Comparison of ENCODE assay signal across 26 mouse cellular contexts in genomic region chr4:28913613-28914012, GRCm38 (mm10).
"Had no signal": no experiment of that assay in that cellular context is flagged by ENCODE, and none has a peak within 500 bp of the region (broad histone marks: within the 10 kb centered on the region; RNA-seq: fewer than 3 reads in every experiment).

No protein-coding gene starts in this region.

- H3K4me2 ChIP-seq: heart, embryonic 12.5 days; hindbrain, embryonic 12.5 days; hindbrain, embryonic 14.5 days; intestine, embryonic 15.5 days; limb, embryonic 12.5 days; liver, embryonic 11.5 days had no signal

- H3K36me3 ChIP-seq: heart, embryonic 10.5 days; heart, embryonic 12.5 days; hindbrain, embryonic 10.5 days; hindbrain, embryonic 12.5 days; intestine, embryonic 15.5 days; limb, embryonic 10.5 days; limb, embryonic 12.5 days had no signal

- H3K9me3 ChIP-seq: heart, embryonic 10.5 days; heart, embryonic 12.5 days; hindbrain, embryonic 10.5 days; hindbrain, embryonic 12.5 days; intestine, embryonic 15.5 days; limb, embryonic 10.5 days; limb, embryonic 12.5 days had no signal

- DNase-seq: gastrocnemius, adult 2 months; gastrocnemius, postnatal 10 days; gastrocnemius, postnatal 25 days; heart, adult 18-20 months; heart, postnatal 10 days; heart, postnatal 4 days; kidney, adult 18-20 months; kidney, adult 8-10 months; kidney, postnatal 10 days; kidney, postnatal 25 days; kidney, postnatal 4 days; liver had no signal

- H3K27ac ChIP-seq: gastrocnemius, adult 2 months; heart, embryonic 10.5 days; hindbrain, embryonic 10.5 days; hindbrain, embryonic 12.5 days; hindbrain, embryonic 14.5 days; intestine, embryonic 15.5 days; left cerebral cortex, adult 2 months; limb, embryonic 10.5 days; limb, embryonic 12.5 days had no signal

- ATAC-seq: hindbrain, embryonic 16.5 days; inflammation-experienced regulatory T-cells, adult 6 months; intestine, embryonic 15.5 days; intestine, postnatal 0 days had no signal

- H3K4me1 ChIP-seq: heart, embryonic 10.5 days; heart, embryonic 12.5 days; hindbrain, embryonic 10.5 days; hindbrain, embryonic 12.5 days; intestine, embryonic 15.5 days; limb, embryonic 10.5 days; limb, embryonic 12.5 days had no signal

- H3K27me3 ChIP-seq: heart, embryonic 12.5 days; hindbrain, embryonic 12.5 days; intestine, embryonic 15.5 days; limb, embryonic 12.5 days had no signal

- H3K9ac ChIP-seq: heart, embryonic 12.5 days; hindbrain, embryonic 12.5 days; hindbrain, embryonic 14.5 days; intestine, embryonic 15.5 days; limb, embryonic 12.5 days had no signal

- H3K4me3 ChIP-seq: gastrocnemius, adult 2 months; heart, embryonic 10.5 days; heart, embryonic 12.5 days; hindbrain, embryonic 10.5 days; hindbrain, embryonic 12.5 days; intestine, embryonic 15.5 days; layer of hippocampus, adult 2 months; left cerebral cortex, adult 2 months; limb, embryonic 10.5 days; limb, embryonic 12.5 days had no signal
